Comparison of ENCODE assay signal across 8 mouse cellular contexts in genomic region chr9:107541005-107541404, GRCm38 (mm10). TPM values are rescaled to one million over a fixed set of nuclear protein-coding genes. Genes with fewer than 3 reads are reported as not detected.
DNase-seq lines count a peak whose midpoint lies in the region; ATAC-seq lines count a peak whose summit lies in the region.

No protein-coding gene starts in this region.

- peaks cover 38% of the 10 kb centered on the region for H3K4me1 ChIP-seq in heart, embryonic 15.5 days (replicated peaks)
- peaks cover 10% of the 10 kb centered on the region for H3K4me1 ChIP-seq in brown adipose tissue, adult 24 weeks (ENCODE audit: control insufficient read depth, insufficient read depth, insufficient read length, low read length)
- peaks cover 63% of the 10 kb centered on the region for H3K4me1 ChIP-seq in hindbrain, embryonic 13.5 days (replicated peaks)
- H3K4me1 ChIP-seq in midbrain, embryonic 12.5 days, result peaks cover 38% of the 10 kb centered on the region

- peak overlapping the region; percentile 72 for H3K4me2 ChIP-seq in heart, embryonic 15.5 days
- H3K4me2 ChIP-seq in hindbrain, embryonic 13.5 days, result peak overlapping the region; percentile 83
- H3K4me2 ChIP-seq in midbrain, embryonic 12.5 days (replicated peaks), result peak overlapping the region; percentile 91

- H3K9ac ChIP-seq in heart, embryonic 15.5 days, result 0 out of 2 replicates have a peak overlapping the region, but pooled peaks have one; percentile 66
- peak overlapping the region; percentile 72 for H3K9ac ChIP-seq in hindbrain, embryonic 13.5 days
- H3K9ac ChIP-seq in midbrain, embryonic 12.5 days (replicated peaks), result peak overlapping the region; percentile 48; the same call in 1 of the 2 replicates

- intact Hi-C loops in heart, postnatal 14 days (cut with DNase I), result loop anchor here (5.0 kb wide), 1 partner anchor 719 kb away; the partner anchor contains the start of gene Dcaf1
- intact Hi-C loops in left cerebral cortex, postnatal 14 days (cut with DNase I), result no loop called here

- peak overlapping the region; percentile 71 for H3K4me3 ChIP-seq in heart, embryonic 15.5 days
- H3K4me3 ChIP-seq in brown adipose tissue, adult 24 weeks (ENCODE audit: insufficient read depth, low read depth, low read length), result peak overlapping the region; percentile 96
- peak overlapping the region; percentile 64 for H3K4me3 ChIP-seq in hindbrain, embryonic 13.5 days
- H3K4me3 ChIP-seq in midbrain, embryonic 12.5 days, result peak overlapping the region; percentile 66

- H3K9me3 ChIP-seq in heart, embryonic 15.5 days (replicated peaks), result no peaks in the 10 kb centered on the region
- H3K9me3 ChIP-seq in hindbrain, embryonic 13.5 days, result no peaks in the 10 kb centered on the region
- no peaks in the 10 kb centered on the region for H3K9me3 ChIP-seq in midbrain, embryonic 12.5 days

- DNase-seq in heart, postnatal 14 days, result no peak
- no peak for DNase-seq in yolk sac, embryonic 10.5 days (ENCODE audit: low spot score)
- no peak for DNase-seq in left cerebral cortex, postnatal 14 days (ENCODE audit: low spot score in 2 of 2)
- no peak for DNase-seq in c-Kit-positive CD71-positive TER-119-positive erythroid progenitor cells, embryonic 14.5 days (ENCODE audit: low spot score)

- ATAC-seq in heart, embryonic 15.5 days (replicated peaks; ENCODE audit: insufficient number of reproducible peaks, insufficient read depth, low FRiP score, low read depth), result no peak
- no peak for ATAC-seq in hindbrain, embryonic 13.5 days (ENCODE audit: low FRiP score)
- ATAC-seq in midbrain, embryonic 12.5 days (ENCODE audit: low FRiP score, low read depth), result no peak

- H3K27ac ChIP-seq in heart, embryonic 15.5 days, result no peak overlapping the region
- H3K27ac ChIP-seq in brown adipose tissue, adult 24 weeks (replicated peaks; ENCODE audit: low read depth, low read length), result no peak overlapping the region
- 0 out of 2 replicates have a peak overlapping the region, but pooled peaks have one; percentile 70 for H3K27ac ChIP-seq in hindbrain, embryonic 13.5 days
- H3K27ac ChIP-seq in midbrain, embryonic 12.5 days (replicated peaks), result peak overlapping the region; percentile 49; the same call in 1 of the 2 replicates

- H3K27me3 ChIP-seq in heart, embryonic 15.5 days, result no peaks in the 10 kb centered on the region
- no peaks in the 10 kb centered on the region for H3K27me3 ChIP-seq in hindbrain, embryonic 13.5 days
- no peaks in the 10 kb centered on the region for H3K27me3 ChIP-seq in midbrain, embryonic 12.5 days

- 31% methylated on average over 10 of the region's 10 CpGs for WGBS in heart, embryonic 15.5 days
- 29% methylated on average over 10 of the region's 10 CpGs for WGBS in hindbrain, embryonic 13.5 days
- 42% methylated on average over 10 of the region's 10 CpGs for WGBS in midbrain, embryonic 12.5 days

- H3K36me3 ChIP-seq in heart, embryonic 15.5 days, result peaks cover 37% of the 10 kb centered on the region
- peaks cover 51% of the 10 kb centered on the region for H3K36me3 ChIP-seq in hindbrain, embryonic 13.5 days
- peaks cover 50% of the 10 kb centered on the region for H3K36me3 ChIP-seq in midbrain, embryonic 12.5 days

RNA-seq across cellular contexts. Expression of gene Cyb561d2, which starts 1.0 kb away (rescaled TPM):
- polyA plus RNA-seq in heart, embryonic 15.5 days (2015; fragmentation: Nextera tagmentation; extraction: Ambion mirVana), result 14.7 and 19.5 TPM in 2 replicates
- 1 to 10 TPM; 3.4 to 4.9 TPM for total RNA-seq in heart, postnatal 14 days (2021)
- polyA plus RNA-seq in brown adipose tissue, adult 24 weeks (2012; ENCODE audit: insufficient read depth, insufficient read length, missing spikeins), result 6.1 and 6.3 TPM in 2 replicates
- polyA plus RNA-seq in hindbrain, embryonic 13.5 days (2015; fragmentation: Nextera tagmentation; extraction: Ambion mirVana), result 38.9 and 39.1 TPM in 2 replicates
- polyA plus RNA-seq in midbrain, embryonic 12.5 days (2016; fragmentation: Nextera tagmentation; extraction: Ambion mirVana), result 19.3 and 19.4 TPM in 2 replicates
- 10 to 100 TPM; 20.7 to 24.9 TPM for total RNA-seq in left cerebral cortex, postnatal 14 days (2021)

RNA-seq across cellular contexts. Expression of gene Nprl2, which starts 1.0 kb away (rescaled TPM):
- 26.4 and 30.5 TPM in 2 replicates for polyA plus RNA-seq in heart, embryonic 15.5 days (2015; fragmentation: Nextera tagmentation; extraction: Ambion mirVana)
- total RNA-seq in heart, postnatal 14 days (2021), result 10 to 100 TPM; 13.6 to 17.1 TPM
- polyA plus RNA-seq in brown adipose tissue, adult 24 weeks (2012; ENCODE audit: insufficient read depth, insufficient read length, missing spikeins), result 19.2 and 22.5 TPM in 2 replicates
- 68.6 and 71.1 TPM in 2 replicates for polyA plus RNA-seq in hindbrain, embryonic 13.5 days (2015; fragmentation: Nextera tagmentation; extraction: Ambion mirVana)
- 48.1 and 48.4 TPM in 2 replicates for polyA plus RNA-seq in midbrain, embryonic 12.5 days (2016; fragmentation: Nextera tagmentation; extraction: Ambion mirVana)
- 10 to 100 TPM; 38.4 to 39.2 TPM for total RNA-seq in left cerebral cortex, postnatal 14 days (2021)

RNA-seq across cellular contexts. Expression of gene Zmynd10, which starts 6.1 kb away (rescaled TPM):
- 0.40 and 1.7 TPM in 2 replicates for polyA plus RNA-seq in heart, embryonic 15.5 days (2015; fragmentation: Nextera tagmentation; extraction: Ambion mirVana)
- not detected for total RNA-seq in heart, postnatal 14 days (2021)
- not detected in 2 replicates for polyA plus RNA-seq in brown adipose tissue, adult 24 weeks (2012; ENCODE audit: insufficient read depth, insufficient read length, missing spikeins)
- polyA plus RNA-seq in hindbrain, embryonic 13.5 days (2015; fragmentation: Nextera tagmentation; extraction: Ambion mirVana), result 2.6 and 4.0 TPM in 2 replicates
- polyA plus RNA-seq in midbrain, embryonic 12.5 days (2016; fragmentation: Nextera tagmentation; extraction: Ambion mirVana), result 1.1 and 2.6 TPM in 2 replicates
- 1 to 10 TPM; 2.3 to 3.1 TPM for total RNA-seq in left cerebral cortex, postnatal 14 days (2021)

RNA-seq across cellular contexts. Expression of gene Tmem115, which starts 7.3 kb away (rescaled TPM):
- 31.5 and 35.5 TPM in 2 replicates for polyA plus RNA-seq in heart, embryonic 15.5 days (2015; fragmentation: Nextera tagmentation; extraction: Ambion mirVana)
- 10 to 100 TPM; 23.1 to 23.7 TPM for total RNA-seq in heart, postnatal 14 days (2021)
- polyA plus RNA-seq in brown adipose tissue, adult 24 weeks (2012; ENCODE audit: insufficient read depth, insufficient read length, missing spikeins), result 11.9 and 14.1 TPM in 2 replicates
- polyA plus RNA-seq in hindbrain, embryonic 13.5 days (2015; fragmentation: Nextera tagmentation; extraction: Ambion mirVana), result 44.7 and 46.0 TPM in 2 replicates
- 43.6 TPM in 2 replicates for polyA plus RNA-seq in midbrain, embryonic 12.5 days (2016; fragmentation: Nextera tagmentation; extraction: Ambion mirVana)
- total RNA-seq in left cerebral cortex, postnatal 14 days (2021), result 10 to 100 TPM; 33.0 to 35.3 TPM

RNA-seq across cellular contexts. Expression of gene Rassf1, which starts 10.3 kb away (rescaled TPM):
- 45.3 and 54.8 TPM in 2 replicates for polyA plus RNA-seq in heart, embryonic 15.5 days (2015; fragmentation: Nextera tagmentation; extraction: Ambion mirVana)
- total RNA-seq in heart, postnatal 14 days (2021), result 10 to 100 TPM; 23.6 to 24.5 TPM
- polyA plus RNA-seq in brown adipose tissue, adult 24 weeks (2012; ENCODE audit: insufficient read depth, insufficient read length, missing spikeins), result 10.9 and 15.2 TPM in 2 replicates
- polyA plus RNA-seq in hindbrain, embryonic 13.5 days (2015; fragmentation: Nextera tagmentation; extraction: Ambion mirVana), result 36.7 and 36.9 TPM in 2 replicates
- 43.6 and 48.9 TPM in 2 replicates for polyA plus RNA-seq in midbrain, embryonic 12.5 days (2016; fragmentation: Nextera tagmentation; extraction: Ambion mirVana)
- 10 to 100 TPM; 14.0 to 14.6 TPM for total RNA-seq in left cerebral cortex, postnatal 14 days (2021)

Comparison
In these comparisons a context has a peak if more than half of its experiments do, and no peak if none do; other contexts are left out.
1. H3K27ac ChIP-seq: peak in hindbrain, embryonic 13.5 days (single experiment) and midbrain, embryonic 12.5 days (single experiment); none in heart, embryonic 15.5 days (single experiment) and brown adipose tissue, adult 24 weeks (single experiment).
2. Peak in every context shown above with its lines, with median percentiles within 50 percentile points of each other: H3K4me2 ChIP-seq, H3K4me3 ChIP-seq and H3K9ac ChIP-seq.